Mouse (Mus musculus): ENCODE data around the gene Vwce.

DNA sequence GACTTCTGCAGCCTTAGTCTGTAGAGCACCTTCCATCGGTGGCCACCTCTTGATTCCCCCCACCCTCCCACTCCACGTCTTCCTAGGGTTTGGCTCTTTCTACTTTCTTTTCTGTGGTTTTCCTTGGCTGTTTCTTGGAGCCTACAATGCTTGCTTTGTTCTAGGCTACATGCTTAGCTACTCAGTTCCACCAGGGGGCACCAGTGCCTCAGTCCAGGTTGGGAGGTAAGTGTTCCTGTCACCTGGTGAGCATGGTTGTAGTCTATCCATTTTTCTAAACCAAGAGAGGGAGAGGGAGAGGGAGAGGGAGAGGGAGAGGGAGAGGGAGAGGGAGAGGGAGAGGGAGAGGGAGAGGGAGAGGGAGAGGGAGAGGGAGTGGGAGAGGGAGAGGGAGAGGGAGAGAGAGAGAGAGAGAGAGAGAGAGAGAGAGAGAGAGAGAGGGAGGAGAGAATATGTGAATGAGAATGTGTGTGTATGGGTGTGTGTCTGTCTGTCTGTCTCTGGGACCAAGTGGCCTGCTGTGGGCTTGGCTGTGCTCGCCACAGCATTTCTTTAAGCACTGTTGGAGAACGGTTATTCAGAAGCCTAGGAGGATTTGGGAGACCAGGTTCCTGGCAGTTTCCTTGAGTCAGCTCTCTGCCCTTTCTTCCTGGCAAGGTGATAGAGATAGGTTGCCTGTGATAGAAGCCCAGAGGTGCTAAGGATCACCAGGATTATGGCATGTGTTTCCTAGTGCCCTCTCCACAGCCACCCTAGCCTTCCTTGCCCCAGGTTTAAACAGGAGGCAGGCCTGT lies 80.9 kb downstream of the Vwce start:
- TF ChIP-seq CTCF (IDR thresholded peaks at IDR 0.05; ENCODE audit: low read depth, low read length) (peak; percentile 50), POLR2A (IDR thresholded peaks at IDR 0.05; ENCODE audit: borderline replicate concordance, low read depth, low read length) (no peak)
